Mouse (Mus musculus) forebrain, embryonic 10.5 days (tissue): ENCODE results near the gene Ung. TPM values are rescaled to one million over a fixed set of nuclear protein-coding genes. Genes with fewer than 3 reads are reported as not detected.

ENCODE experiments used
- DNase-seq: peaks from one replicate; pipeline ENCODE4 v3.0.0-alpha.2; 2017; ENCODE audit warnings: low spot score; ENCODE audit errors: extremely low spot score
- H3K27ac ChIP-seq: fragments of 300-500 bp; sonication (generic); 2 replicates; pipeline ENCODE4 v1.5.1; 2016; ENCODE audit warnings: mild to moderate bottlenecking
- H3K27me3 ChIP-seq: fragments of 300-500 bp; sonication (generic); 2 replicates; pipeline ENCODE4 v1.6.1; 2016; ENCODE audit warnings: mild to moderate bottlenecking; ENCODE audit not compliant: poor library complexity, severe bottlenecking
- H3K36me3 ChIP-seq: fragments of 300-500 bp; sonication (generic); replicated peaks from 2 replicates; pipeline ENCODE4 v1.6.1; 2016; ENCODE audit warnings: mild to moderate bottlenecking, moderate library complexity
- H3K4me1 ChIP-seq: fragments of 300-500 bp; sonication (generic); 2 replicates; pipeline ENCODE4 v1.6.1; 2016
- H3K4me3 ChIP-seq: fragments of 300-500 bp; sonication (generic); 2 replicates; pipeline ENCODE4 v1.5.1; 2016; ENCODE audit warnings: mild to moderate bottlenecking, moderate library complexity
- H3K9me3 ChIP-seq: fragments of 300-500 bp; sonication (generic); 2 replicates; pipeline ENCODE4 v1.6.1; 2016; ENCODE audit warnings: mild to moderate bottlenecking, moderate library complexity
- WGBS: fragments of 180-500 bp; shearing (Covaris S2); methylation state at CpG from one replicate; pipeline ENCODE4 v1.1.7; 2016; 5-methylcytosine and 5-hydroxymethylcytosine counted together
- polyA plus RNA-seq: library from polyadenylated mRNA; unstranded; fragments of >200 nt; fragmentation: Nextera tagmentation; extraction: Ambion mirVana; gene quantifications from 2 replicates; pipeline ENCODE4 v1.2.1, GENCODE M21; 2016

Gene Ung
- polyA plus RNA-seq, 1 experiment from 2014 or later: 88.6 TPM

DNA sequence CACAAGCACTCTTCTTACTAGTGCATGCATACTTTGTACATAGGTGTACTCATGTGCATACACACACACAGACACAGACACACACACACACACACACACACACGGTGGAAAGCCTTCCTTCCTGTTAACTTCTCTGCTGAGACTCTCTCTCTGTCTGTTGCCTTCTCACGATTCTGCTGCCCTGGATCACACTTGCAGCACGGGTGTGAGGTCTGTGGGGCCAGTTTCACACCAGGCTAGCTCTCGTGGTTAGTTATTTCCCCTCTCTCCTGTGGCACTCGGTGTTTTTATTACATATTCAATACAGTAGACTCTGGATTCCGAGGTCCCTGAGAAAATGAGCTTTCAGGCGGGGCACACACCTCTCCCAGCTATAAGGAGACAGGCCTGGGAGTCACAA lies 13.6 kb upstream of the Ung start:
- no peak for DNase-seq
- Histone ChIP-seq H3K27ac (no peak overlapping the region), H3K27me3 (no peaks in the 10 kb centered on the region), H3K36me3 (peaks cover 97% of the 10 kb centered on the region), H3K4me3 (no peak overlapping the region), H3K9me3 (no peaks in the 10 kb centered on the region), H3K4me1 (no peaks in the 10 kb centered on the region)
- 93% methylated on average over 7 of the region's 7 CpGs for WGBS

DNA sequence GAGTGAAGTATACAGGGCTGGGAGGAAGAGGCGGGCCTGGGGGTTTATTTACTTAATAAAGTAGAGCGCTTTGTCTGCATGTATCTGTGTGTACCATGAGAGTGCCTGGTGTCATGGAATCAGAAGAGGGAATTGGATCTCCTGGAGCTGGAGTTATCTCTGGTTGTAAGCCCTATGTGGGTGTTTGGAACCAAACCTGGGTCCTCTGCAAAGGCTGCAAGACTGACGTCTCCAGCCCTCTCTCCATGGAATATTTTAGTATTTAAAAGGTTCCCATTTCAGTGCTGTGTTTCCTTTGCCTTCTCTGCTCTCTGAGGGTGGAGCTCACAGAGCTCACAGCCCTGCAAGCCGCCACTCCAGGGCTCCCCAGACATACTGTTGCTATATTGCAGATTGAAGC lies 10.4 kb upstream of the Ung start:
- no peak for DNase-seq
- no peaks in the 10 kb centered on the region for H3K27me3 ChIP-seq
- H3K4me3 ChIP-seq: no peak overlapping the region
- H3K9me3 ChIP-seq: no peaks in the 10 kb centered on the region
- no peaks in the 10 kb centered on the region for H3K4me1 ChIP-seq
- no peak overlapping the region for H3K27ac ChIP-seq
- WGBS: 86% methylated on average over 4 of the region's 4 CpGs
- peaks cover 97% of the 10 kb centered on the region for H3K36me3 ChIP-seq

DNA sequence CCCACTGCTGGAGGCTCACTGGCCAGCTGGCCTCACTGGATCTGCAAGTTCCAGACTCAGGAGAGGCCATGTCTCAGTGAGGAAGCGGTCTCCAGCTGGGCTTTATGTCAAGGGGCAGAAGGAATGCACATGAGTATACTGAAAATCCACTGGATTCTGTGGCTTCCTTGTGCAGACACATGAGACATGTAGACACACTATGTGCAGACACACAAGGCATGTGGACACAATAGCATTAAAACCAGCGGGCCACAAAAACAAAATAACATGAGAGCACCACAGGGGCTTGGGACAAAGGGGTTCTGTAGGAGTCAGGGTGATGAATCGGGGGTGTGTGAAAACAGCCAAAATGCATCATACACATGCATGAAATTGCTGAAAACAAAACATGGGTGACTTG lies 4.2 kb upstream of the Ung start:
- H3K9me3 ChIP-seq: no peaks in the 10 kb centered on the region
- H3K4me3 ChIP-seq: no peak overlapping the region
- no peak for DNase-seq
- H3K36me3 ChIP-seq: peaks cover 59% of the 10 kb centered on the region
- WGBS: 90% methylated on average over 3 of the region's 3 CpGs
- H3K27ac ChIP-seq: no peak overlapping the region
- no peaks in the 10 kb centered on the region for H3K27me3 ChIP-seq
- H3K4me1 ChIP-seq: peaks cover 33% of the 10 kb centered on the region

DNA sequence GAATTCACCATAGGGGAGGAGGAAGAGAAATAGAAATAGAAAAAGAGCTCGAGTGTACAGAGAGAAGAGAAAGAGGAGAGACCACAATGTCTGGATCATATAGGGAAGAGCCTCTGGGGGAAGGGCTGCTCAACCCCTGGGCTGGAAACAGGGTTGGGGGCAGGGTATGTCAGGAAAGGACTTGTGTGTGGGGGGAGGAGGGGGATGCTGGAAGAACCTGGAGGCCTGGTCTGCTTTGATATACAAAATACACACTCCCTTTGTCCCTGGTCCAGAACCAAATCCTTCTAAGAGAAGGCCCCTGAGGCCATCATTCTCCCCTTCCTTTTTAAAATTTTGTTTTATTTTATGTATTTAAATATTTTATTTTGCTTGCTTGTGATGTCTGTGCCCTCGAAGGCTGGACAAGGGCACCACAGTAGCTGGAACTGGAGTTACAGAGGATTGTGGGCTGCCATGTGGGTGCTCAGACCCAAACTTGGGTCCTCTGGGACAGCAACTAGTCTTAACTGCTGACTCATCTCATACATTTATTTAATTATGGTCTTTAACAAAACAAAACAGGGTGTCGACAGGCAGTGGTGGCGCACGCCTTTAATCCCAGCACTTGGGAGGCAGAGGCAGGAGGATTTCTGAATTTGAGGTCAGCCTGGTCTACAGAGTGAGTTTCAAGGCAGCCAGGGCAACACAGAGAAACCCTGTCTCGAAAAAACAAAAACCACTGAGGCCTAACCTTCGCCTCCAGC lies 3.5 kb upstream of the Ung start:
- Histone ChIP-seq H3K27ac (no peak overlapping the region), H3K4me1 (peaks cover 40% of the 10 kb centered on the region), H3K27me3 (no peaks in the 10 kb centered on the region), H3K36me3 (peaks cover 52% of the 10 kb centered on the region), H3K4me3 (peak overlapping the region; percentile 64), H3K9me3 (no peaks in the 10 kb centered on the region)
- WGBS: 87% methylated on average over 7 of the region's 7 CpGs
- no peak for DNase-seq

DNA sequence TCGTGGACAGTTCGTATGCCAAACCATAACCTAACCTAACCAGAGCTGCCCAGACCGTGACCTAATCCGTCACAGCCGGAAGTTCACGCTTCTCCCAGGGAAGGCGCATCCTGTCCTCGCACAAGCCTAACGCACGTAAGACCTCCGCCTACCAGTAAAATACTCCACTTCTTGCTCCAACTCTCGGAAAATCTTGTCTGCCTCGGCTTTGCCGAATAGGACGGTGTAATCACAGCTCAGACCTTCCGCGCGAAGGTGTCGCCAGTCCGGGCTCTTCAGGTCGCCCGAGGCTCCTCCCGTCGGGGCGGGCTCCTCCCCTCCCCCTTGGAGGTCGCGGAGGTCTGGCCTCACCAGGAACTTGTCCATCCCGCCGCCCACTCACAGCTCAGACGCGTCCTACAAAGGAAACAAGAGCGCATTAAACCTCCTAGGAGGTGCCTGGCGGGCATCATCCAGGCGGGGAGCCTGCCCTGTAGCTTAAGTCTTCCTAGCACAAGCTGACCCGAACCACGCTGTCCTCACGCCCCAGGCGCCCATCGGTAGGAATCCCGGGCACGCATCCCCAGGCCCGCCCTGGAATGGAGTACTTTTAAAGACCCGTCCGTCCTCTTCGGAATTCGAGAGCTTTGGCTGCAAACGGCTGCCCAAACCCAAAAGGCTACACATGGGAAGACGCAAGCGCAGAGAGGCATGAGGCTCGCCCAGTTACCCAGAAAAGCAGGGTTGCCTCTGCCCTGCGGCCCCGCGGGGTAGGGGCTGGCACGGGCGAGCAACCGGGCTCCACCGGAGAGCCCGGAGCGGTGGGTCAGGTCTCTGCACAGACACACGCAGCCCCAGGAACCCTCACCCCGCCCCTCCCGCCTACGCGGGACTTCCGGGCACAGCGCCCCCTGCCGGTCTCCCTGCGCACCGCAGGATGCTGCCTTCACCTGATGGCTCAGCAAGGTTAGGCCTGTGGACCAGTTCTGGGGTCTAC lies 2.5 kb upstream of the Ung start, which contains the start of gene Alkbh2:
TSS of gene Alkbh2 (minus strand) at position 845 of the 976 bp plus-strand sequence.
- Histone ChIP-seq H3K27ac (peak within 1 kb of the TSS; percentile 88), H3K36me3 (peaks cover 48% of the 10 kb centered on the region), H3K9me3 (no peaks in the 10 kb centered on the region), H3K27me3 (no peaks in the 10 kb centered on the region), H3K4me3 (peak within 1 kb of the TSS; percentile 64), H3K4me1 (peaks cover 49% of the 10 kb centered on the region)
- DNase-seq: peak; percentile 92
- WGBS: under 1% methylated on average over 69 of the region's 69 CpGs

DNA sequence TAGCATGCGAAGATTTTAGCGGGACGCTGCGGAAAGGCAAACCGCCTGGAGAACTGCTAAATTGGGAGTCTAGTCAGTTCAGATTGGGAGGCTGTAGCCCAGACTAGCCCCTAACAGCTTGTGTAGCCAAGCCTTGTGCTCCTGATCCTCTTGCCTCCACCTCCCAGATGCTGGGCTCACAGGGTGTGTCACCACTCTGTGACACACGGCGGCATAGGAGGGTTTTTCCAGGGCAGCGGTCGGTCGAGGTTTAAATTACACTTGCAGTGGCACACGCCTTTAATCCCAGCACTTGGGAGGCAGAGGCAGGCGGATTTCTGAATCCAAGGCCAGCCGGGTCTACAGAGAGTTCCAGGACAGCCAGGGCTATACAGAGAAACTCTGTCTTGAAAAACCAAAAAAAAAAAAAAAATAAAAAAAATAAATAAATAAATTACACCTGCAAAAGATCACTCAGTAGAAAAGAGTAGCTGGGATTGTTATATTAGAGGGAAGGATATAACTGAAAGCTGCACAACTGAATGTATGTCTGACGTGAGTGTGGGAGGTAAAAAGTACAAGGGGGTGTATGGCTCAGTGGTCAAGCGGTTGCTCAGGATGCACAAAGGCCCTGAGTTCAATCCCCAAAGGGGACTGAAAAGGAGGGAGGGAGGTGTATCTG lies 506 bp upstream of the Ung start:
- Histone ChIP-seq H3K27ac (0 out of 2 replicates have a peak overlapping the region, but pooled peaks have one; percentile 91), H3K27me3 (no peaks in the 10 kb centered on the region), H3K36me3 (peaks cover 48% of the 10 kb centered on the region), H3K9me3 (no peaks in the 10 kb centered on the region), H3K4me1 (peaks cover 67% of the 10 kb centered on the region), H3K4me3 (peak overlapping the region; percentile 93)
- no peak for DNase-seq
- WGBS: 79% methylated on average over 15 of the region's 15 CpGs

DNA sequence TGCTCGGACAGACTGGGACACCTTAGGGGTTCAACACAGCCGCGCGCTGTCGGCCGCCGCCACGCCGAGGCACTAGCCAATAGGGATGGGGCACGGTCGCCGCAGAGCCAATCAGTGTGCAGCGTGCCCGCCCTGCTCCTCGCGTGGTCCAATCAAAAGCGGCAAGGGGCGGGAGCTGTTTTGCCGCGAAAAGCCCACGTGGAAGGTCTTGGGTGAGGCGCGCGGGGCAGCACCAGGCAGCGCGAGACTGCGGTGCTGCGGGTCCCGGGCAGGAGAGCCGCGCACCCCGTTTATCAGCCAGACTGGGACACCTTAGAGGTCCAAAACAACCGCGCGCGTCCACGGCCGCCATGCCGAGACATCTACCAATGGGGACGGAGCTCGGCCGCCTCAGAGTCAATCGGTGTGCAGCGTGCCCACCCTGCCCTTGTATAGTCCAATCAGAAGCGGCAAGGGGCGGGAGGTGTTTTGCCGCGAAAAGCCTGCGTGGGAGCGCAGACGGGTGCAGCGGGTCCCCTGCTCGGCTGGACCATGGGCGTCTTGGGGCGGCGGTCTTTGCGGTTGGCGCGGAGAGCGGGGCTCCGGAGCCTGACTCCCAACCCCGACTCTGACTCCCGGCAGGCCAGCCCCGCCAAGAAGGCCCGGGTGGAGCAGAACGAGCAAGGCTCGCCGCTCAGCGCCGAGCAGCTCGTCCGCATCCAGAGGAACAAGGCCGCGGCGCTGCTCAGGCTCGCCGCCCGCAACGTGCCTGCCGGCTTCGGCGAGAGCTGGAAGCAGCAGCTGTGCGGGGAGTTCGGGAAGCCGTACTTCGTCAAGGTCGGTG lies 723 bp downstream of the Ung start:
- Histone ChIP-seq H3K27me3 (no peaks in the 10 kb centered on the region), H3K36me3 (peaks cover 48% of the 10 kb centered on the region), H3K4me1 (peaks cover 67% of the 10 kb centered on the region), H3K27ac (peak overlapping the region; percentile 91), H3K9me3 (no peaks in the 10 kb centered on the region), H3K4me3 (peak overlapping the region; percentile 93)
- DNase-seq: peak; percentile 94
- under 1% methylated on average over 87 of the region's 87 CpGs for WGBS

DNA sequence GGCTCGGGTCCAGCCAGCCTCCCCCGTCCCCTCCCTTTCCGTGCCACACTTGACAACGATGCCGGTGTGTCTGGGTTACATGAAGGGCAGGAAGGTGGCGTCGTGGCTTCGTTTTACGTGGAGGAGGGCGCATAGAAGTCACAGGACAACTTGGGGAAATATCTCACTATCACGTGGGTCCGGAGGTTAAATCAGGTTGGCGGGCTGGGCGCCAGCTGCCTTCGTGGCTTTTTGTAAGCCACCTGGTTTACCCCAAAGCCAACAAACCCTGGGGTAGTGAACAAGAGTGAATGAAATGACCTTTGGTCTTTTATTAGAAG lies 1.3 kb downstream of the Ung start:
- WGBS: 2% methylated on average over 15 of the region's 15 CpGs
- DNase-seq: no peak

DNA sequence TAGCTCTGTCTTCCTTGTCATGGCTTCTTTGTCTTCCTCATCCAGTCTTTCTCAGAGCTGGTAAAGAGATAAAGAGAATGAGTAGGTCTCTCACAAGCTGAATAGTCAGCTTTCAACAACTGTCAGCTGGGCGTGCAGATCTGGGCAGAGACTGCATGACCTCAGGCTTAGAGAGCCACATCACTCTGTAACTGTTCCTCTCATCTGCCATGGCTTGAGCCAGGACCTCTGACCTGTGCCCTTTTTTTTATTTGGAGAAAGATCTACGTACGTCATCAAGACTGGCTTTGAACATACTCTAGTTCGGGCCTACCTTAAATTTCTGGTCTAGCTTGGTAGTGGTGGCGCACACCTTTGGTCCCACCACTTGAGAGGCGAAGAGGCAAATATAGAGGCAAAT lies 2.7 kb downstream of the Ung start:
- H3K27ac ChIP-seq: no peak overlapping the region
- no peak for DNase-seq
- H3K4me3 ChIP-seq: peak overlapping the region; percentile 93; the same call in 1 of the 2 replicates
- no peaks in the 10 kb centered on the region for H3K9me3 ChIP-seq
- peaks cover 50% of the 10 kb centered on the region for H3K4me1 ChIP-seq
- 92% methylated on average over 6 of the region's 6 CpGs for WGBS
- no peaks in the 10 kb centered on the region for H3K27me3 ChIP-seq
- peaks cover 57% of the 10 kb centered on the region for H3K36me3 ChIP-seq

More for the DNA sequence above, 1.3 kb downstream of the Ung start:
- H3K27me3 ChIP-seq: no peaks in the 10 kb centered on the region
- H3K4me1 ChIP-seq: peaks cover 63% of the 10 kb centered on the region
- peaks cover 48% of the 10 kb centered on the region for H3K36me3 ChIP-seq
- H3K27ac ChIP-seq: peak overlapping the region; percentile 91
- peak overlapping the region; percentile 93 for H3K4me3 ChIP-seq
- no peaks in the 10 kb centered on the region for H3K9me3 ChIP-seq

DNA sequence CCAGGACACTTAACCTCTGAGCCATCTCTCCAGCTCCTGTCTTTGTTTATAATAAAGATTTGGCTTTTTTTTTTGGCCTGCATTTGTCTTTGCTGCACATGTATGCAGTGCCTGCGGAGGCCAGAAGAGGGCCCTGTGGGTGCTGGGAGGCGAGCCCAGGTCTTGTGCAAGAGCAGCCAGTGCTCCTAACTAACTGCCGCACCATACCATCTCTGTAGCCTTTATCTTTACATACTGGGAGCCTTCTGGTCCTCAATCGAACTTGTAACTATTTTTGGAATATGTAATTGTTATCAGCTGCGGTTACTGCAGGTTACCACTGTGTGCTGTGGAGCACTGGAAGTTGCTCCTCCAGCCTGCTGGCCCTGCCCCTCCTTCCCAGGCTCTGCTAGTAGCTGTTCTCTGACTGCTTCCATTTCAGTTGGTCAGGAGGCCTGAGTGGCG lies 3.9 kb downstream of the Ung start:
- H3K9me3 ChIP-seq: no peaks in the 10 kb centered on the region
- peaks cover 70% of the 10 kb centered on the region for H3K36me3 ChIP-seq
- no peak for DNase-seq
- WGBS: 77% methylated on average over 6 of the region's 6 CpGs
- H3K27ac ChIP-seq: no peak overlapping the region
- H3K4me3 ChIP-seq: no peak overlapping the region
- H3K27me3 ChIP-seq: no peaks in the 10 kb centered on the region
- H3K4me1 ChIP-seq: peaks cover 54% of the 10 kb centered on the region

DNA sequence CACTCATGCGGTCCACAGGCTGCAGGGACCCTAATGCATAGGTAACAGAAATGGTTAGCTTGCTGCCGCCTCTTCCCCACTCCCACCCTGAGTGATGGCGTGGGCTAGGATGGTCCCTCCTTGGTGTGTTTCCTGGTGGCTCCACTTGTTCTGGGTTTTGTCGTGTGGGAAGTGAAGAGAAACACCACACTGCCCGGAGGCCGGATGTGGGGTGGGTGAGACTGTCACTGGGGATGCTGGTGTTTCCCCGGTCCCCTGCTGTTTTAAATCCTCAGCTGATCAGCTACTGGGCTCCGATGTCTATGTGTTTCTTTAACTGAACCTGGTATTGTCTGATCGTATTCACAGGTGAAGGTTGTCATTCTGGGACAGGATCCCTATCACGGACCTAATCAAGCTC lies 5.3 kb downstream of the Ung start:
- Histone ChIP-seq H3K27me3 (no peaks in the 10 kb centered on the region), H3K4me3 (no peak overlapping the region), H3K36me3 (peaks cover 84% of the 10 kb centered on the region), H3K4me1 (peaks cover 45% of the 10 kb centered on the region), H3K27ac (no peak overlapping the region), H3K9me3 (no peaks in the 10 kb centered on the region)
- 89% methylated on average over 10 of the region's 10 CpGs for WGBS
- DNase-seq: no peak
